Mouse (Mus musculus) kidney, adult 11 months (tissue): ENCODE results near the gene Gimap4.

Experiments used
- DNase-seq: peaks from one replicate; pipeline ENCODE4 v3.0.0; 2022

The Gimap4 gene

GRCm38 (mm10) chr6:48684319-48684718 is at the start of gene Gimap4:
Gimap4 (plus strand) TSS chr6:48684549.
- no peak for DNase-seq

- DNase-seq = no peak
These were observed 49.2 kb upstream of the Gimap4 start for GRCm38 (mm10) chr6:48635105-48635504.

- no peak for DNase-seq
These were observed 47.8 kb upstream of the Gimap4 start for GRCm38 (mm10) chr6:48636515-48636914.

- DNase-seq = no peak
These were observed 46.4 kb upstream of the Gimap4 start for GRCm38 (mm10) chr6:48637811-48638500.

- no peak for DNase-seq
These were observed 45.8 kb upstream of the Gimap4 start for GRCm38 (mm10) chr6:48638553-48638952.

GRCm38 (mm10) chr6:48641391-48641790 is 43.0 kb upstream of the Gimap4 start:
- no peak for DNase-seq

GRCm38 (mm10) chr6:48642764-48643292 is 41.5 kb upstream of the Gimap4 start:
- no peak for DNase-seq

- DNase-seq = peak; percentile 70
These were observed 38.6 kb upstream of the Gimap4 start for GRCm38 (mm10) chr6:48645660-48646308.

- no peak for DNase-seq
These were observed 38.0 kb upstream of the Gimap4 start for GRCm38 (mm10) chr6:48646309-48646690.

- DNase-seq = peak; percentile 80
These were observed 37.4 kb upstream of the Gimap4 start, which contains the start of gene Gimap8 for GRCm38 (mm10) chr6:48646995-48647394. Gimap8 (plus strand) TSS chr6:48647234.

- no peak for DNase-seq
These were observed 36.7 kb upstream of the Gimap4 start for GRCm38 (mm10) chr6:48647611-48648010.

GRCm38 (mm10) chr6:48648779-48649178 is 35.6 kb upstream of the Gimap4 start:
- DNase-seq = peak; percentile 71

GRCm38 (mm10) chr6:48650041-48650440 is 34.3 kb upstream of the Gimap4 start:
- no peak for DNase-seq

GRCm38 (mm10) chr6:48658721-48659120 is 25.6 kb upstream of the Gimap4 start:
- no peak for DNase-seq

GRCm38 (mm10) chr6:48664750-48665149 is 19.6 kb upstream of the Gimap4 start:
- no peak for DNase-seq

GRCm38 (mm10) chr6:48665471-48665870 is 18.9 kb upstream of the Gimap4 start:
- DNase-seq = no peak

- peak; percentile 67 for DNase-seq
These were observed 18.2 kb upstream of the Gimap4 start for GRCm38 (mm10) chr6:48666159-48666586.

- DNase-seq = no peak
These were observed 16.3 kb upstream of the Gimap4 start for GRCm38 (mm10) chr6:48668022-48668421.

GRCm38 (mm10) chr6:48669446-48669969 is 14.8 kb upstream of the Gimap4 start:
- DNase-seq = no peak

GRCm38 (mm10) chr6:48674291-48675058 is 9.9 kb upstream of the Gimap4 start:
- DNase-seq = no peak

- DNase-seq = no peak
These were observed 8.9 kb upstream of the Gimap4 start for GRCm38 (mm10) chr6:48675400-48675930.

- peak; percentile 75 for DNase-seq
These were observed 8.2 kb upstream of the Gimap4 start, which contains the start of gene Gimap9 for GRCm38 (mm10) chr6:48675931-48676859. Gimap9 (plus strand) TSS chr6:48676129.
